Mouse (Mus musculus): ENCODE data around the gene Vwa8.

Gene Vwa8

GRCm38 (mm10) chr14:79180078-79180730, 331.4 kb downstream of the Vwa8 start:
- in situ Hi-C loops (cut with MboI): no loop called here

DNA sequence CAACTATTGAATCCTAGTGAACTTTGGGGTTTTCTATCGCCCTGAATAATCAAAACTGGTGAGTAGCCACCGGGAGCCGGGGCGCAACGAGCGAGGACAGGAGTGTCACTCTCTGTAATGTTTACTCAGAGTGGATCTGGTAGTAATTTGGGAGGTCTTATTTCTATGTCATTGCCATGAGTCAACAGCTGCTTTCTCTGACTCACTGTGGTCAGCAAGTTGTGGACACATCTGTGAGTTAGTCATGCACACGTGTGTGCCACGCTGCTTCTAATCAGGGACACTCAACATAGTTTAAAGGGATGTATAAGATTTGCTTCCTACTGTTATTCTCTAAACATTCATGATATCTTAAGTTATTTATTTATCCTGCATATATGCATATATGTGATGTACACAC, 332.9 kb downstream of the Vwa8 start:
- in situ Hi-C loops (cut with MboI): no loop called here

GRCm38 (mm10) chr14:79182801-79183200, 333.9 kb downstream of the Vwa8 start:
- in situ Hi-C loops (cut with MboI): no loop called here

- in situ Hi-C loops (cut with MboI): no loop called here
Measured at GRCm38 (mm10) chr14:79183261-79183660, 334.4 kb downstream of the Vwa8 start.

GRCm38 (mm10) chr14:79184071-79184470, 335.2 kb downstream of the Vwa8 start:
- in situ Hi-C loops (cut with MboI): no loop called here

- in situ Hi-C loops (cut with MboI): no loop called here
Measured at GRCm38 (mm10) chr14:79185018-79185685, 336.3 kb downstream of the Vwa8 start.

DNA sequence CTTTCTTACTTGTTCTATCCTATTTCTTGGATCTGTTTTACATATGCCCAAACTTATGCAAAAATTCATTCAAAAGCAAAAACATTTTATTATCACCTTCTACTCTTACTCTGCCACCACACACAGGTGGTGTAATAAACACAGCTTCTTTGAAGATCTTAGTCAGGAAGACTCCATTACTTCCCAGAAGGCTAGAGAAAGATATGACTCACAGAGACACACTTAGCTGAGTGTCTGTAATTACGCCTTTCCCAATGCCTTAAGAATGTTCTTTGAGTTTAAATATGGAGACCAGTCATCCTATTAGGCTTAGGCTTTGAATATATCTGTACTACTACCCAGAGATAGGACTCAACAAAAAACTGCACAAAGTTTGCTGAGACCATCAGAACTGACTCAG, 338.1 kb downstream of the Vwa8 start:
- in situ Hi-C loops (cut with MboI): no loop called here

DNA sequence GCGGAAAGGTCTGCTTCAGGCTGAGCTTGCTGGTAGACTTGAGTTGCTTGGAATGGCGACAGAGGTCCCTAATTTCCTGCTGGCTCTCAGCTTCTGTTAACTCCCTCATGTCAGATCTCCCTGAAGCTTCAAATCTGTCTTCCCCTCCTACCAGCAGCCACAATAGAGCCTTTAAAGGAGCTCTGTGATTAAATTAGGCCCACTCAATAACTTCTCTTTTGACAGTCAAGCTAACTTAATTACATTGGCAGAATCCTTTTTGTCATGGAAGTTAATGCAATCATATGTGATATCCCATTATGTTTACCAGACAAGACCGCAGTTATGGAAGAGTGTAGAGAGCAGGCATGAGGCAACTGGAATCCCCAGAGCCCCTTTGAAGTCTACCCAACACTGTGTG, 347.9 kb downstream of the Vwa8 start:
- in situ Hi-C loops (cut with MboI): no loop called here

DNA sequence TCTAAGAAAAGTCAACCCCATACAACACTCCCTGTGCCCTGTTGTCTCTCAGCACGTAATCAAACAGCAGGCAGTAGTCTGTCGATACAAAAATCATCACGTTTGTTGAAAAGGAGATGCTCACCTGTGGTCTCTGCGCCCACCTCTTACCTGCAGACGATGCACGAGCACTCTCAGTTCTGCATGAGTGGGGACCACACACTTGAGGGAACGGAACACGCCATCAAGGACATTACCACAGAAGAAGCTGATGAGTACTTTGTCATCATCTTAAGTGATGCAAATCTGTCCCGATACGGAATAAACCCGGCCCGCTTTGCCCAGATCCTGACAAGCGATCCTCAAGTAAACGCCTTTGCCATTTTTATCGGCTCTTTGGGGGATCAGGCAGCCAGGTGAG, 349.2 kb downstream of the Vwa8 start:
- in situ Hi-C loops (cut with MboI): no loop called here

DNA sequence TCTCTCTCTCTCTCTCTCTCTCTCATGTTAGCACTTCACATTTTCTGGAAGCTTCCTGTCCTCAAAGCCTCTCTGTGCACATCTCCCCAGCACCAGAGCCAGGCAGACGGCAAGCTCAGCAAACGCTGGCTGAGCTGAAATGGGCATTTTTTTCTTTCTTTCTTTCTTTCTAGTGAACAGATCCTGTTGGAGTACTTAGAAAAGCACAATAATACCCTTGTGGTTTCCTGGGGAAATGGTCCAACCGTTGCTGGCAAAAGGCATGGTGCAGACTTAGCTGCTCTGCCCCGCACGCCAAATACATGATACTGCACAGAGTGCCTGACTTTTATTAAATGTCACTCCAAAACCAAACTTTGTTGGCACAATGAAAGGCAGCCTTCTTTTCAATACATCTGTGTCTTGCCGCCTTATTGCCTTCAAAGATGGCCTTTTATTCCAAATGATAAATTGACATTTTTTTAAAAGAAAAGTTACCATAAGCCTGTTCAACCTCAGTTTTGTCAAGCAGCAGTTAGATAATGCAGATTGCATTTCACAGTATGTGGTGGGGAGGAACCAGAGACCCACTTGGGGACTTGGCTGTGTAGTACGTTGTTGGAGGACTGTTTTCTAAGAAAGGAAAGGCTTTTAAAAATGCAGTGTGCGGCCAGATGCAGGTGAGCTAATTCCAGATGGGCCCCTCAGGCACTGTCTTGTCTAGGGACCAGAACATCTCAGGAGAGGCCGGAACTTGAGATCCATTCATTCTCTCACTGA, 351.5 kb downstream of the Vwa8 start:
- in situ Hi-C loops (cut with MboI): no loop called here

- in situ Hi-C loops (cut with MboI): no loop called here
Measured at GRCm38 (mm10) chr14:79200892-79201285, 352.0 kb downstream of the Vwa8 start.

- in situ Hi-C loops (cut with MboI): no loop called here
Measured at GRCm38 (mm10) chr14:79202722-79203362, 354.0 kb downstream of the Vwa8 start.

GRCm38 (mm10) chr14:79203496-79204158, 354.8 kb downstream of the Vwa8 start:
- in situ Hi-C loops (cut with MboI): no loop called here

- in situ Hi-C loops (cut with MboI): no loop called here
Measured at GRCm38 (mm10) chr14:79204866-79205265, 356.0 kb downstream of the Vwa8 start.

GRCm38 (mm10) chr14:79206210-79206609, 357.4 kb downstream of the Vwa8 start:
- in situ Hi-C loops (cut with MboI): no loop called here

GRCm38 (mm10) chr14:79208468-79208867, 359.6 kb downstream of the Vwa8 start:
- in situ Hi-C loops (cut with MboI): no loop called here

GRCm38 (mm10) chr14:79209813-79210212, 361.0 kb downstream of the Vwa8 start:
- in situ Hi-C loops (cut with MboI): no loop called here

DNA sequence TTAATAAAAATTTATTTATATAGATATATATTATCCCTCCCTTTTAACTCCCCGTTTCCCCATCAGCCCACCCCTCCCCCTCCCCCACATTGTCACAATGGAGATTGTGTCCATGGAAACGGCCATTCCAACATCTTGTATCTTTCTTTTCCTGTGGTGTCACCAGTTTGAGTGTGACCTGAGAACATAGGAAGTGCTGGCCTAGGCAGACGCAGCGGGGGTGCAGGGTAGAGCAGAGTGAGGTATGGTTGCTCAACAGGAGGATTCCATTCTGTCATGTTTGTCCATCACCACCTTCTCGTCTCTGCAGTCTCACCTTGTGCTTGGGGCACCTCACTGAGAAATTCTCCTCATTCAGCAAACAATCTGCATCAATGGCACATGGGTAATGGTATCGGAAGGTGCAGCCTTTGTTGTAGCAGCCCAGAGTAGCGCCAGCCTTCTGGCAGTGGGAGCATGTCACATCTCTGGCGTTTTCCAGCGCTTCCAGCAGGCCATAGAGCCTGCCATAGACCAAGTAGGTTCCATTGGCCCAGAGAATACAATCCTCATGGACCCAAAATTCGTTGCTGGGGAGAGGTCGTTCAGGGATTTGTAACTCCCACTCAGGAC, 363.6 kb downstream of the Vwa8 start:
- in situ Hi-C loops (cut with MboI): no loop called here

GRCm38 (mm10) chr14:79214129-79214528, 365.3 kb downstream of the Vwa8 start:
- in situ Hi-C loops (cut with MboI): no loop called here

GRCm38 (mm10) chr14:79214660-79215249, 365.9 kb downstream of the Vwa8 start:
- in situ Hi-C loops (cut with MboI): no loop called here

- in situ Hi-C loops (cut with MboI): no loop called here
Measured at GRCm38 (mm10) chr14:79216366-79216765, 367.5 kb downstream of the Vwa8 start.

Measured in mature B cell (primary cell).